Mouse (Mus musculus) kidney, adult 9 months (tissue): ENCODE data around the gene Bpifb1.
A peak's percentile ranks its signal among the peaks of the same experiment; 100 is the strongest.
"Not testable (repeated sequence)": the region's sequence is repeated elsewhere in the genome, so short reads cannot be mapped to it uniquely, and the experiment has no call there.

Experiments
- DNase-seq: peaks from one replicate; pipeline ENCODE4 v3.0.0; 2022

The Bpifb1 gene

GRCm38 (mm10) chr2:154215191-154215590 lies 24.6 kb downstream of the Bpifb1 start:
- peak; percentile 65 for DNase-seq

DNA sequence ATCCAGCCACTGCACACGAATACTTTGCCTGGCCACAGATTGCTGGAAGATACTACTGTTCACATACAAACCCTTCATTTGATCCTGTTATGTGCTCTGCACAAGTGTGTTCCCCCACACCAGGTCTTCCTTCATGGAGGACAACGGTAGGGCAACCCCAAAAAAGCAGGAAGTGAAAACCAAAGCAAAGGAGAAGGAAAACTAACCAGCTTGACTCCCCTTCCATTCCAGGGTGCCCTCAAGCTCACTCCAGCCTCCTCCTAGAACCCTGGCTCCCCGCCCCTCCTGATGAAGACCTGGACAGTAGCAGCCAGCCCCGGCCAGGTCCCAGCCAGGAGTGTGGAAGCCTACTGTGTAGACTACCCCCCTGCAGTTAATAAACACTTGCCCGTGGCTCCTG lies 29.3 kb downstream of the Bpifb1 start:
- DNase-seq, result no peak

DNA sequence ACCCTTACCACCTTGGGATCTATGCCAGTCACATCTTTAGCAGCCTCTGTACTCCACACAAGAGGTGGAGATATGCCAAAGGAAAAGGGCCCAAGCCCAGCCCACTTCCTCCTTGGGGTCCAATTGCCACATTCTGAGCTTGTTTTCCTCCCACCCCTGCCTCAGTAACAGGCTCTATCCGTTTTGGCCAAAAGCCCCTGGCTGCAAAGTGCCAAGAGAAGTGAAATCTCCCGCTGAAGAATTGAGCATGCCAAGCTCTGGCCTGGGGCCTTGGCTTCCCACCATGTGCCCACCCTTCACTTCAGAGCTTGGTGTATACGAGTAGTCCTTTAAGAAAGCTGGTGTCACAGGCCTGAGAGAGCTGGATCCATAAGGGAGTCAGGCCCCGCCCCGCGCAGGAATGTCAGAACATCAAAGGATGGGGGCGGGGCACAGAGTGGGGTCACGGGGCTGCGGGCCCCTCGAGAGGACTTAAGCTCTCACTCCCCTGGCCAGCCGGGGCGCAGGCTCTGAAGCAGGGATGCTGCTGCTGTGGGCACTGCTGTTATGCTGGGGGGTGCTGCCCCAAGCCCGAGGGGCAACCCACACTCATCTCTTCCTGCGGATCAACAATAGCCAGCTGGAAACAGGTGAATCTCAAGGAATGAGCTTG lies 32.8 kb downstream of the Bpifb1 start, which contains the start of gene Bpifb5:
Gene Bpifb5 (plus strand): TSS at position 478 of the 652 bp plus-strand sequence.
- peak; percentile 17 for DNase-seq

- DNase-seq, result no peak
Measured at GRCm38 (mm10) chr2:154223917-154224273, 33.3 kb downstream of the Bpifb1 start.

- no peak for DNase-seq
Measured at GRCm38 (mm10) chr2:154226991-154227390, 36.4 kb downstream of the Bpifb1 start.

- DNase-seq, result no peak
Measured at GRCm38 (mm10) chr2:154227830-154228229, 37.2 kb downstream of the Bpifb1 start.

DNA sequence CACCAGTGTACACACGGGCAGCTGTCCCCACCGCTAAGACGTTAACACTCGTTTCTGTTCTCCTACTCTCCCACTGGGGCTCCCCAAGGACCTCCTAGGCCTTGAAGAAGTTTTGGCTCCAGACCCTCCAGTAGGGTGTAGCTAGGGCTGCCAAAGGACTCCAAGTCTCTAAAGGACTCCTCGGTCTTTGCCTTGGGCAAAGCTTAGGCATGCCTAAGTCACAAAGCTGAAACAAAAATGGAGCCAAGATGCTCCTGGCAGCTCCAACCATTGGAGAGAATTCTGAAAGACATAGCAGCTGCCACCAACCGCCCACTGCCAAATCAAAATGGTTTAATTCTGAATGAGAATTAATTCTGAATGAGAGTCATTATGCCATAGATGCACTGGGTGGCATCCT lies 42.8 kb downstream of the Bpifb1 start:
- DNase-seq, result no peak

DNA sequence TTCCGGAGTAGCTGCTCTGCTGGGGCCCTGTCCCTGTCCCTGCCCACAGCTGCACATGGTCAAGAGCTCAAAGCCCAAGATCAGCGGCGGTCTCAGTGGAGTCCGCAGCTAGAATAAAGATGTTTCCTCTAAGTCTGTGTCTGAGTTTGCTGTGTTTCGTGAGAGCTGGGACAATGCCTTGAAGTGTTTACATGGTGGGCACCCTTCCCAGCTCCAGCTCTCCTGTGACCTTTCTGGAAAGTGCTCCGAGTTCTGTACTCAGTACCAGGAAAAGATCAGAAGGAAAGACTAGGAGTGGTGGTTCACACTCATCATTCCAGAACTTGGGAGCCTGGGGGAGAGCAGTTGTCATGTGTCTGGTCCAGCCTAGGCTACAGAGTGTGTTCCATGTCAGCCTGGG lies 50.2 kb downstream of the Bpifb1 start:
- no peak for DNase-seq

DNA sequence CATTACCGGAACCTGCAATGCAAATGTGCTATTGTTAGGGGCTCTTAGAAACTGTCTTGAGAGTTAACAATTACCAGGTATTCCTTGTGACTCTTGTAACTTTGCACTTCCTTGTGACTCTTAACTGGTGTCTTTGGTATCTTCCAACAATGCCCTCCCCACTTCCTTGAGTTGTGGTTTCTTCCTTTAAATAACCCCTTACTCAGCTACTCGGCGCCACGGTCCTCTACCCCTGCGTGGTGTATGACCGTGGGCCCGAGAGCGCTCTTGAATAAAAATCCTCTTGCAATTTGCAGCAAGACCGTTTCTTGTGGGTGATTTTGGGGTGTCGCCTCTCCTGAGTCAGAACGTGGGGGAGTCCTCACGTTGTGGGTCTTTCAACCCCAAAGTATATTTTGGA lies 52.1 kb downstream of the Bpifb1 start:
- not testable (repeated sequence) for DNase-seq

DNA sequence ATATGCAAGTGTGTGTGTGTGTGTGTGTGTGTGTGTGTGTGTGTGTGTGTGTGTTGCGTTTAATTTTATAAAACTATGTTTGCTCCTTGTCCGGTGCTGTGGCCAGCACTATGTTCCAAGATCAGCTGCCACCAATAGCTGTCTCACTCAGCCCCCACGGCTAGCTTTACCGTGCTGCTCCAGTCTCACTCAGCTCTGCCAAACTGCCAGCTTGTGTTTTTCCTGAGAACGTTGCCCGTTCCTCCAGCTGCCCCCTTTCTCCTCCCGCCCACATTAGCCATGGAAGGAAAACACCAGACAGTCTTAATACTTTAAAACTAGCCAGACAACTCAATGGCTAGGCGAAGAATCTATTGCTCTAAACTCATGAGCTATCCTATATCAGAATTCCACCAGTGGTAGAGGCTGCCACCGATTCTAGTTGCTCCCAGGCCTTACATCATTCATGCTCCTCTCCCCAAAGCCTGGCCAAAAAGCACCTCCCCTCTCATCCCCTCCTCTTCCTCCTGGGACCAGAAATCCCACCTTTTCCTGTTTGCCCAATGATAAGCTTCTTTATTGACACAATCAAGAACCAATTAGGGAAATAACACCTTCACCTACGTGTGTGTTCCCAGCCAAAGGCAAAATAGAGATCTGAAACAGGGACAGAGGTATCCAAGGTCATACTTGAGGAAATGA lies 52.9 kb downstream of the Bpifb1 start:
- no peak for DNase-seq

DNA sequence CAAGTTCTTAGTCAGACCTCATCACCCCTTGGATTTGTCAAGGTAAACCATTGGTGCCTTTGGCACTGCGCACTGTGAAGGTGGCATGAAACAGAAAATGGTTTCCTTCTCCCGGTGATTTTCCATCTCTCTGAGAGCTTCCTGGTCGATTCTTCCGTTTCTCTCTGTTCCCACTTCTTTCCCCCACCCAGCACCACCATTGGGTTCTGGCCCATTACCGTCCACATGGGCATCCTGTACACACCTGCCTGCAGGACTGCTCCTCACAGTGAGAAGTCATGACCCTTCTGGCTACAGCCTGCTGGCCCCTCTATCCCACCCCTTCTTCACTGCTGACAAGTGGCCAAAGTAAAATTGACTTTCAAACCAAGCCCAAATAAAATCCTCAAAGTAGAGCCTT lies 54.7 kb downstream of the Bpifb1 start:
- no peak for DNase-seq

DNA sequence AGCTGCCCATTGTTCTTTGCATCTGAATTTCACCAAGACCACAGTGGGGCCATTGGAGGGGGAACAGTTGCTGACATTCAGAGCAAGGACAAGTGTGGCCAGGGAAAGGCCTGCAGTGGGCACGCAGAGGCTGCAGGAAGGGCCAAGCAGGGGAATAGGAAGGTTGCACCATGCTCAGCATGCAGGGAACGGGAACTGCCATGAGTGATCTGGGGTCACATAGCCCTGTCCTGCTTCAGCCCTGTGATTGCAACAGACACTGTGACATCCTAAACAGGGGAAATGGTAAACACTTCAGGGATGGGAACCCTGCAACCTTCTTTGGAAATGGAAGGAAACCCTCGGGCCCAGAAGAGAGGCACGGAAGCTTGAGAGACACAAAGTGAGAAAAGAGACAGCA lies 64.6 kb downstream of the Bpifb1 start:
- not testable (repeated sequence) for DNase-seq

DNA sequence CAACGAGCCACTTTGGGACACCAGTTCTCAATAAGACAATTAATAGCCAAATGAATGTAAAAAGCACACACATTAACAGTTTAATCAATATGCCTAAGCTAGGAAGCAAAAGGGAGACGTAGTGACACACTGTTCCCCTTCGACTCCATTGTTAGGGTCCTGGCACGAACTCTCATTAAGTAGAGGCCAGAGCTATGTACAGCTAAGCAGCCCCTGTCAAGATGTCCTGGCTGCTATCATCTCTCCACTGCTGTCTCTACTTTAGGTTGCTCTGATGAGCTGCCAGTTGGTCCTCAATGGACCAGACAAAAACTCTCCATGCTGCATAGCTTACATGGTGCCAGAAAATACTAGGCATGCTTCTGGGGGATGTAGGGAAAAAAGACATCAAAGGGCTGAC lies 65.2 kb downstream of the Bpifb1 start:
- DNase-seq, result no peak

DNA sequence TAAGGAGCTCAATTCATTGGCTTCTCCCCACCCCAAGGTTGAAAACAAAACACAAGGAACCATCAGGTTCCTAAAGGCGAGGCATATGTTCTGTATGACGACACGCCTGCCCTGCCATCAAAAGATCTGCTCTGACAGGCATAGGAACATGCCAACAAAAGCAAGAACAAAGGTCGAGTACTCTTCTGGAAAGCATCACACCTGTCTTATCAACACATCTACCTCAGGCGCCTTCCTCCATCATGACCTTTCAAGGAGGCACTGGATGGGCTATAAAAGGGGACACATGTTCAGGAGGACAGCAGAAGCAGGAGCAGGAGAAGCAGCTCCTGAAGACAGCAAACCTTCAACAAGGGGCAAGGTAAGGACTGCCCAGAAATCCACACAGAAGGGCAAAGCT lies 66.9 kb downstream of the Bpifb1 start, which contains the start of gene Bpifb9a:
Gene Bpifb9a (plus strand): TSS at position 301 of the 400 bp plus-strand sequence.
- DNase-seq, result not testable (repeated sequence)

- not testable (repeated sequence) for DNase-seq
Measured at GRCm38 (mm10) chr2:154264397-154264796, 73.8 kb downstream of the Bpifb1 start.
